Mouse (Mus musculus): ENCODE measurements at regions not wholly inside any gene's neighbourhood (a gene's known extent, or its start where the extent isn't known, plus 50 kb on each side); places are given as distances from the start of the nearest gene placed in this dataset.
A peak's percentile ranks its signal among the peaks of the same experiment; 100 is the strongest.

DNA sequence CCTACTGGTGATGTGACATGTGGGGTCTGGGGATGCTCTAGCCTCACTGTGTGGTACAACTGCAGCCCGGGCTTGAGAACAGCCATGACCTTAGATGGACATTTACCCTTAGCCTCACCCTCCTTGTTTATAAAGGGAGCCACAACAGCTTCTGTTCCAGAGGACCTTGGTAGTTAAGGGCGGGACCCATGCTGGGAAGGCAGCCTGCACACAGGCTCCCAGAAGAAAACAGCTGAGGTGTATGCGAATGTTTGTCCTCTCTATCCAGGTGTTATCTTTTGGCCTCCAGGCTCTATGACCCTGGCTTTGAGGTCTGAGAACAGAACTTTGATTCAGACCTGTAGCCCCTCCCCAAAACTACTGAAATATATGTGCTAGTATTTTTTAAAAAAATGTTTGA, 102.1 kb upstream of the Mki67 start:
- DNase-seq (ENCODE audit: low read depth, low spot score) = no peak

DNA sequence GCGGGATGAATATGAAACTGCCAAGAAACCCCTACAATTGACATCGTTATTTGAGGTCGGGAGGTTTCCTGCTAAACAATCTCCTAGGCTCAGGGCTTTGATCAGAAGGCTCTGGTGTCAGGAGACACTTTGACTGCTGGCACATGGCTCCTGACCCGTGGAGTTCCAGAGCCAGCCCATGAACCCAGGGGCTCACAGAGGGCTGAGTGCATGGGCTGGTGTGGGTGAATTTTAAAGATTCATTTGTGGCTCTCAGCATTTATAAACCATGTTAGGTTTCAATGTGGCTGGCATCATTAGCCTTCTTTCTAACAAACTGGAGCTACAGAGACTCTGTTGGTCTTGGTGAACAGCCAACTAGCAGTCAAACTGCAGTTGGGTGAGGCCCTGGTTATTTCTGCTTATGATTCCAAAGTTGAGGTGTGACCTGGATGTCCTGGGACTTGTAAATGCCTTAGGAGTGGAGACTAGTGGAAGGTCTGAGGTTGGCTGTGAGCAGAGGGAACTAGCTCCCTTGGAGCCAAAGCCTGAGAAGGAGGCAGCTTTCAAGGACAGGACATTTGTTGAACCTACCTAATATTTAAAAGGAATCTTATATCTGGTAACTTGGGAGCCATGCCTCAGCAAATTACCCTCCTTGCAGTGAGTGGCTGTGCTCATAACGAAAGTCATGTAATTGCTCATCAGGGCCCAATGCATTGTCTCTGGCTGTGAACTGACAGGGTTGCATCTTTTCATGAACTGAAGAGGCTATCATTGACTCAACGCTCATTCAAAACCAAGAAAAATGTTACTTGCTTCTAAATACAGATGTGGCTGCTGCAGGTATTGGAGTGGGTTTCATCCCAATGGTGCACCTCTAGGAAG, 108.0 kb upstream of the Mki67 start:
- DNase-seq (ENCODE audit: low read depth, low spot score) = no peak

- no peak for DNase-seq (ENCODE audit: low read depth, low spot score)
These were observed 113.1 kb upstream of the Mki67 start for GRCm38 (mm10) chr7:135829246-135829645.

DNA sequence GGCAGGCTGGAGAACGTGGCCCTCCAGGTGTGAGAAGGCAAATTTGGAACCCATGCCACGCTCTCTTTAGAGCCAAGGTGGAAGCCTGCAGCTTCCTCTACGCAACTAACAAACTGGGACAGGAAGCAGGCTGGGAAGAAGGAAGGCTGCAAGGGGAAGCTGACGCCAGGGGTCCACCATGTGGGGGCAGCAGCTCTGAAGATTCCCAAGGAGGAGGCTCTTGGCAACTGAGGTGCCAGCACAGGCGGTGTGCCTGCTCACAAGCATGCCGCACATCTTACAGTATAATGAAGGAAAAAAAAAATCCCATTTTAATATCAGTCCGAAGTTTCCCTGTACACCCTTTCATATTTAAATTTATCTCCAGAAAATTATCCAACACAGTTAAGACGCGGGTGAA, 117.3 kb upstream of the Mki67 start:
- DNase-seq (ENCODE audit: low read depth, low spot score) = no peak

GRCm38 (mm10) chr7:135836808-135837733, 120.9 kb upstream of the Mki67 start:
- DNase-seq (ENCODE audit: low read depth, low spot score) = no peak

DNA sequence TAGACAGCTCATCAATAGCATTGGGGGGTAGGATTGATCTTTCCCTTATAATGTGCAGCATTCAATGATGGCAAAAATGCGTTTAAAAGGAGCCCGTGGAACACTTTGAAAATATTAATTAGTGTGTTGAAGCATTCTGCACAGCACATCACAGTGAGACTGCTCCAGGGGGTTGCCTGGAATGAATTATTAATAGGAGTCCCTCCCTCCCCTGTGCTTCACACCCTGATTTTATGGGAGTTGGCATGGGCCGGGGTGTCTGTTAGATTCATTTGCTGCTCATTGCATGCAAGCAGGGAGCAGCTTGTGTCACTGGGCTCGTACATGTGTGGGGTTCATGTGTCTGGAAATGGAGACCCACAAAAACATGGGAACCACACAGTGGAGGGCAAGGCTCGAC, 127.9 kb upstream of the Mki67 start:
- no peak for DNase-seq (ENCODE audit: low read depth, low spot score)

DNA sequence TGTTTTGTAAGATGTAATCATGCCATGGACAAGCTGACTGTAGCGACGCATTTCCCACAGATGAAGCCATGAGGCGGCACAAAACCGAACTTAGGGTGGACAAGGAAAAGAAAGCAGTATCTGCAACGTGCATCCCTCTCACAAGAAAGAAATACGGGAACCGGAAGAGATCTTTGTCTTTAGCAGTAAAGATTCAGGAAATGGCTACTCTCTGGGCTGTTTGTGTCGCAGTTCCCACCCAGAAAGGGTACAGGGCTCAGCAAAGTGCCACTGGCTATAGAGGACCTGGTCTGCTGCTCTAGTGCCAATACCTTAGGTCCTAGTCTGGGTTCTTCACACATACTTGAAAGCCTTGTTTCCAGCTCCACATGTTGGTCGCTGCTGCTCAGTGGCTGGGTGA, 131.1 kb upstream of the Mki67 start:
- no peak for DNase-seq (ENCODE audit: low read depth, low spot score)

- DNase-seq (ENCODE audit: low read depth, low spot score) = no peak
These were observed 132.0 kb upstream of the Mki67 start for GRCm38 (mm10) chr7:135848170-135848569.

GRCm38 (mm10) chr7:135848833-135849232, 132.7 kb upstream of the Mki67 start:
- DNase-seq (ENCODE audit: low read depth, low spot score) = no peak

GRCm38 (mm10) chr7:135853127-135853813, 137.1 kb upstream of the Mki67 start:
- no peak for DNase-seq (ENCODE audit: low read depth, low spot score)

DNA sequence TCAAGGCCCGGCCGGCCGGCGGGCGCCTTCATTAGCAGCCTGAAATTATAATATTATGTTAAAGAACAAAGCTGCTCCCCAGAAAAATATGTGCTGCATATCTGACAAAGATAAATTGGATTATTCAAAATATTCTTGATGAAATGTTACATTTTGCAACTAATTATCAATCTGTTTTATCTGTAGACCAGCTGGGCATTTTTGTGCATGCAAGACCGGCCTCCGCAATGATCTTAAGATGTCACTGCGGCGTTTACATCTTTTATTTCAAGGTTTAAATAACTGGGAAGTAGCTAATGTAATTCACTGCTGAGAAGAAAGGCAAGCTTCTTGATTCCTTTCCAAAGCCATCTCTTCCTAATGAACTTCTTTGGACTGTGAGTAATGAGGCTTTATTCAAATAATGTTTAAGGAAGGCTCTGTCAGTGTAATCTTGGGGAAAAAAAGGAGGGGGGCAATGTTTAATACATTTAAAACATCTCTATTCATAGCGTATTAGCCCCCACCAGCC, 137.7 kb upstream of the Mki67 start:
- DNase-seq (ENCODE audit: low read depth, low spot score) = no peak

DNA sequence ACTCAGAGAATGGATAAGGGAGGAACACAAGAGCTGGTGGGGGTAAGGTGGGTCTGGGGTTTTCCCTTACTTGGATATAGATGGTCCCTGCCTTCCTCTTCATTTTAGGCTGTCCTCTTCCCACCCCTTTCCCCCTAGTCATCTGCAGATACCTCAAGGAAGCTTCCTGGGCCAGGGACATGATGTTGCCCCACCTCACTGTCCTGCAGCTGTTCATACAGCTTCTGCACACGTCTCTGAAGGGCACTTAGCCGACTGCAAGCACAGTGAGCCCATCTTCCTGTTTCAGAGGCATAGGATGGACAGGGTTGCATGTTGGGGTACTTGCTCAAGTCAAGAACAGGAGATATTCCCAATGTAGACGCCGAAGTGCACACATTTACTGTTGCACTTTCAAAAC, 144.1 kb upstream of the Mki67 start:
- DNase-seq (ENCODE audit: low read depth, low spot score) = no peak

DNA sequence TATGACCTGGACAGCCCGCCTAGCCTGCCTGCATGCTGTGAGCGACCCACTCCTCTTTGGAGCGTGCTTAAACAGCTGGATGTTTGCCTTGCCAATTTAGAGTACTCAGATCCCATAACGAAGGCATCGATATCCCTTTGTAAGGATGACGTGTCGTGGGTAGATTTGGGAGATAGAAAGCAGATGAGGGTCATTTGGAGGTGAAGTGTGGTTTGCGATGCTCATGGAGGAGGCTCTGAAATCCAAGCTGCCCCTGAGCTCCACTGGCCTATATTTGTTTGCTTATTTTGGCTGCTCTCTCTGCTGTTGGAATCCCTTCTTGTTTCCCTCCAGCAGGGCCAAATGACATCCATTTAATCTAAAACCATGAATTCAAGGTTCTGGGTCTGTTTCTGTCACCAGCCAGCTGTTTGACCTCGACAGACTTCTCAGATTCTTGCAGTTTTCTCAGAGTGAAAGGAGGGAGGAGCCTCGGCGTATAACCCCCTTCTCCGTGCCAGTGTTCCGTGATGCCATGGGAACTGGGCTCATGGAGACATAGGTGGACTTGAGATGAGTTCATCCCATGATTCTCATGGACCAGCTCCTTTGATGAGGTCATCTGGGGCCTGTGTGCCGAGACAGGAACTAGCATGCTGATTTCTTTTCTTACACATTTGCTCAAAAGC, 144.7 kb upstream of the Mki67 start:
- DNase-seq (ENCODE audit: low read depth, low spot score) = no peak

GRCm38 (mm10) chr7:135861409-135861805, 145.2 kb upstream of the Mki67 start:
- DNase-seq (ENCODE audit: low read depth, low spot score) = no peak

GRCm38 (mm10) chr7:135863581-135864426, 147.6 kb upstream of the Mki67 start:
- DNase-seq (ENCODE audit: low read depth, low spot score) = no peak

GRCm38 (mm10) chr7:135870981-135871380, 154.8 kb upstream of the Mki67 start:
- no peak for DNase-seq (ENCODE audit: low read depth, low spot score)

- peak; percentile 9 for DNase-seq (ENCODE audit: low read depth, low spot score)
These were observed 161.1 kb upstream of the Mki67 start for GRCm38 (mm10) chr7:135877091-135877874.

GRCm38 (mm10) chr7:135878750-135879149, 162.6 kb upstream of the Mki67 start:
- DNase-seq (ENCODE audit: low read depth, low spot score) = no peak

- DNase-seq (ENCODE audit: low read depth, low spot score) = no peak
These were observed 164.3 kb upstream of the Mki67 start for GRCm38 (mm10) chr7:135880446-135880845.

Data from telencephalon, adult 2 months (tissue).